Mouse (Mus musculus): Measurements from ENCODE around the gene Syt3. TPM values are rescaled to one million over a fixed set of nuclear protein-coding genes. Genes with fewer than 3 reads are reported as not detected.

Gene Syt3
- polyA plus RNA-seq, 2 experiments from 2014 or later: not detected

Other genes with a start within 250 kb of the Syt3 start
- not detected for gene Klk1b16, start 247.3 kb upstream of the Syt3 start, polyA plus RNA-seq (2017; shearing (Covaris generic))
- not detected for gene Klk1b24, start 195.9 kb upstream of the Syt3 start, polyA plus RNA-seq (2017; shearing (Covaris generic))
- not detected for gene Klk1b3, start 185.9 kb upstream of the Syt3 start, polyA plus RNA-seq (2017; shearing (Covaris generic))
- gene Klk1b4, start 176.7 kb upstream of the Syt3 start, polyA plus RNA-seq (2017; shearing (Covaris generic)): not detected
- not detected for gene Klk1b5, start 168.2 kb upstream of the Syt3 start, polyA plus RNA-seq (2017; shearing (Covaris generic))
- gene Klk1, start 158.7 kb upstream of the Syt3 start, polyA plus RNA-seq (2017; shearing (Covaris generic)): 1 to 10 TPM in 1 of 2 experiments, not detected in 1; 1.0 TPM
- gene Gm36864, start 147.9 kb upstream of the Syt3 start, polyA plus RNA-seq (2017; shearing (Covaris generic)): not detected
- gene 1700028J19Rik, start 137.4 kb upstream of the Syt3 start, polyA plus RNA-seq (2017; shearing (Covaris generic)): 1 to 10 TPM in 1 of 2 experiments, under 1 TPM in 1; 0.93 to 1.7 TPM
- 100 to 1,000 TPM; 101 to 192 TPM for gene 2410002F23Rik, start 137.4 kb upstream of the Syt3 start, polyA plus RNA-seq (2017; shearing (Covaris generic))
- not detected for gene Acp4, start 126.7 kb upstream of the Syt3 start, polyA plus RNA-seq (2017; shearing (Covaris generic))
- not detected for gene Gm15517, start 122.7 kb upstream of the Syt3 start, polyA plus RNA-seq (2017; shearing (Covaris generic))
- gene Clec11a, start 77.2 kb upstream of the Syt3 start, polyA plus RNA-seq (2017; shearing (Covaris generic)): under 1 TPM; 0.35 to 0.66 TPM
- gene Shank1, start 73.8 kb upstream of the Syt3 start, polyA plus RNA-seq (2017; shearing (Covaris generic)): under 1 TPM; 0.12 to 0.58 TPM
- not detected for gene 1700008O03Rik, start 1.7 kb downstream of the Syt3 start, polyA plus RNA-seq (2017; shearing (Covaris generic))
- not detected for gene Lrrc4b, start 44.9 kb downstream of the Syt3 start, polyA plus RNA-seq (2017; shearing (Covaris generic))
- gene Aspdh, start 81.3 kb downstream of the Syt3 start, polyA plus RNA-seq (2017; shearing (Covaris generic)): under 1 TPM in 1 of 2 experiments, not detected in 1; 0.73 TPM
- 10 to 100 TPM; 54.9 to 76.4 TPM for gene Josd2, start 83.9 kb downstream of the Syt3 start, polyA plus RNA-seq (2017; shearing (Covaris generic))
- gene Emc10, start 112.4 kb downstream of the Syt3 start, polyA plus RNA-seq (2017; shearing (Covaris generic)): 10 to 100 TPM; 15.2 to 16.1 TPM
- gene Fam71e1, start 112.5 kb downstream of the Syt3 start, polyA plus RNA-seq (2017; shearing (Covaris generic)): 1 to 10 TPM; 3.9 to 5.4 TPM
- not detected for gene Mybpc2, start 140.6 kb downstream of the Syt3 start, polyA plus RNA-seq (2017; shearing (Covaris generic))
- gene Spib, start 148.0 kb downstream of the Syt3 start, polyA plus RNA-seq (2017; shearing (Covaris generic)): 1 to 10 TPM in 1 of 2 experiments, under 1 TPM in 1; 0.11 to 4.2 TPM
- gene Pold1, start 164.7 kb downstream of the Syt3 start, polyA plus RNA-seq (2017; shearing (Covaris generic)): 10 to 100 TPM; 18.4 to 45.5 TPM
- gene Nr1h2, start 169.8 kb downstream of the Syt3 start, polyA plus RNA-seq (2017; shearing (Covaris generic)): 10 to 100 TPM; 42.2 to 57.7 TPM
- 1 to 10 TPM in 1 of 2 experiments, under 1 TPM in 1; 0.52 to 6.7 TPM for gene Napsa, start 188.3 kb downstream of the Syt3 start, polyA plus RNA-seq (2017; shearing (Covaris generic))
- under 1 TPM in 1 of 2 experiments, not detected in 1; 0.42 TPM for gene Kcnc3, start 206.6 kb downstream of the Syt3 start, polyA plus RNA-seq (2017; shearing (Covaris generic))